Mouse (Mus musculus) adipocyte (in vitro differentiated cells): ENCODE data around the gene Maml2.

Source experiments
- DNase-seq: peaks from one replicate; pipeline ENCODE4 v3.0.0-alpha.2; 2016; ENCODE audit warnings: low spot score

The Maml2 gene

DNA sequence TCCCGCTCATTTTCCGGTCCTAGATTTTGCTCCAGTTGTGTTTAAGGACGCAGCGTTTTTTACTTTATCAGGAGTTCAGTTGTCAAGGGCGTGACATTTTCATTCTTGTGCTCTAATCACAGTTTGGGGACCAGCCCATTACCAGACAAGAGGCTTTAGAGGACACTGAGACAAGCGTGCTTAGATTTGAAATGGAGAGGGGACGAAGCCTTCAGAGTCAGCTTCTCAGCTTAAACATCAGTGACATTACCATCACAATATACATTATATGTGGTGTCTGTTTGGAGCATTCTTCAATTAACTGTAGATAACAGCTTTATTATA is 451.9 kb downstream of the Maml2 start:
- DNase-seq, result no peak

DNA sequence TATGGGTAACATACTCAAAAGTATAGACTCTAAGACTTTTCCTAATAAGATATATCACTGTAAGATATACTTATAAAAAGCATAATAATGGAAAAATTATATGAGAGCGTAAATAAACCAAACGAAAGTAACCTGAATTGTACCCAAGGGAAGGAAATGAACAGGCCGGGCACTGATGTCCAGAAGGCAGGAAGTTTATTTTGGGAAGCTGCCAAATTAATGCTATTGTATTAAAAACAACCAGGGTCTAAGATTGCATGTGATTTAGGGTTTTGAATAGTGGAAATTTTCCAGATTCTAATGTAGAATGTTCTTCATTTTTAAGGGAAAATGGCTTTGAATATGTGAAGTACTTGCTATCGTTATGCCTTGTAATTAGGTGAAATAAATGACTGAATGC is 454.8 kb downstream of the Maml2 start:
- DNase-seq, result no peak
